Mouse (Mus musculus): ENCODE measurements around the gene Ccdc180.

GRCm38 (mm10) chr4:45990427-45991135 is 100.5 kb downstream of the Ccdc180 start:
- TF ChIP-seq CTCF (IDR thresholded peaks at IDR 0.05; ENCODE audit: borderline replicate concordance, insufficient read depth, low read depth, low read length) = no peak
- no peak for TF ChIP-seq POLR2A (IDR thresholded peaks at IDR 0.05; ENCODE audit: borderline replicate concordance, insufficient read depth, low read length)

All from cerebellum, adult 2 months (tissue).